Mouse (Mus musculus) regulatory T cell (primary cell): ENCODE results near the gene Gm20388.
"Not testable (repeated sequence)": the region's sequence is repeated elsewhere in the genome, so short reads cannot be mapped to it uniquely, and the experiment has no call there.

Experiments used
- in situ Hi-C: fragments of 300-600 bp; cut with MboI, MseI; formaldehyde crosslinking; loops from one replicate; pipeline ENCODE4 v1.15.1; 2025; ENCODE audit warnings: high pct_unique_total_duplicates

Gene Gm20388

DNA sequence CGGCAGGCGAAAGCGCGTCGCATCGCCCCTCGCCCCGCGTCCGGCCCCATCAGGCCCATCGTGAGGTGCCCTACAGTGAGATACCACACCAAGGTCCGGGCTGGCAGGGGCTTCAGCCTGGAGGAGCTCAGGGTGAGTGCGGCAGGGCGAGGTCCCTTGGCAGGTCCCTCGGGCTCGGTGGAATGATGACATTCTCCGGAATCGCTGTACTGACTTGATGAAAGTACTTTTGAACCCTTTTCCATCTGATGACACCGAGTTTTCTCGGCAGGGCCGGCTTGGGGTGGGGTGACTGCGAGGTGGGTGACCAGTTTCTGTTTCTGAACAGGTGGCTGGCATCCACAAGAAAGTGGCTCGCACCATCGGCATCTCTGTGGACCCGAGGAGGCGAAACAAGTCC lies 3192.2 kb downstream of the Gm20388 start:
- in situ Hi-C loops = not testable (repeated sequence)

DNA sequence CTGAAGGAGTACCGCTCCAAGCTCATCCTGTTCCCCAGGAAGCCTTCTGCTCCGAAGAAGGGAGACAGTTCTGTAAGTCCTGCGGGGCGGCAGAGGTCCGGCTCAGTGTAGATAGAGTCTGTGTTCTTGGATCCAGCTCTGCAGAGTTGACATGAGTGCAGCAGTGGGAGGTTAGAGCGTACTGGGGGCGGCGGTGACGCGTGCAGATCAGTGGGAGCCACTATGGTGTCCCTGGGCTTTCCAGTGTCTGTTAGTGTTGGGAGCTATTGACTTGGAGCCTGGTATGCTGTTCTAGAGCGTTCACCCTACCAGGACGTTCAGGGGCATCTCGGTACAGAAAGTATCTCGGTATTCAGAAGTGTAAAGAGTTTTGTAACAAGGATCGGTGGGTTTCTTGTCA lies 3192.6 kb downstream of the Gm20388 start:
- in situ Hi-C loops = no loop called here

DNA sequence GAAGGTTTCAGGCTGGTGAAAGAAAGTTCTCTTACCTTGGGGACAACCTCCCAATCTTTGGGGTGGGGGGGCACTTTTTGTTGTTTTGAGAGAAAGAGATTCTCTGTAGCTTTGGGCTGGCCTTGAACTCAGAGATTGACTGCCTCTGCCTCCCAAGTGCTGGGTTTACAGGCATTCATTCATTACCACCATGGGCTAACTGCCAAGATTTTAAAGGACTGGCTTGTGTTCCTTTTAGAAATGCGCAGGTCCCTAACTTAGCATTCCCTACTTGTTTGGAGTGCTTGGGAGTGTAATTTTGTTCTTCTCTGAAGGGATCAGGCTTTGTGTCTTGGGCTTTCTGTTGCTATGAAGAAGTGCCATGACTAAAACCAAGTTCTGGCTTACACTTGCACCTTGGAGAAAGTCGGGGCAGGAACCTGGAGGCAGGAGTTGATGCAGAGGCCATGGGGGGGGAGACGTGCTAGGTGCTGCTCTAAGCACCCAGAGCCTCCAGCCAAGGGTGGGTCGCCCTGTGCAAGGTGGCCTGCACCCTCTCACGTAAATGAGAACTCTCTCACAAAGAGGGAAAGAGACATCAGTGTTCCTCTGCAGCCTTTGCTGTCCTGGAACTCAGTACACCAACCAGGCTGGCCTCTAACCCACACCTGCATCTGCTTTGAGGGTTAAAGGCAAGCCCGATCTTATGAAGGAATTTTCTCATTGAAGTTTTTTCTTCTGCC lies 3193.6 kb downstream of the Gm20388 start:
- in situ Hi-C loops = no loop called here

DNA sequence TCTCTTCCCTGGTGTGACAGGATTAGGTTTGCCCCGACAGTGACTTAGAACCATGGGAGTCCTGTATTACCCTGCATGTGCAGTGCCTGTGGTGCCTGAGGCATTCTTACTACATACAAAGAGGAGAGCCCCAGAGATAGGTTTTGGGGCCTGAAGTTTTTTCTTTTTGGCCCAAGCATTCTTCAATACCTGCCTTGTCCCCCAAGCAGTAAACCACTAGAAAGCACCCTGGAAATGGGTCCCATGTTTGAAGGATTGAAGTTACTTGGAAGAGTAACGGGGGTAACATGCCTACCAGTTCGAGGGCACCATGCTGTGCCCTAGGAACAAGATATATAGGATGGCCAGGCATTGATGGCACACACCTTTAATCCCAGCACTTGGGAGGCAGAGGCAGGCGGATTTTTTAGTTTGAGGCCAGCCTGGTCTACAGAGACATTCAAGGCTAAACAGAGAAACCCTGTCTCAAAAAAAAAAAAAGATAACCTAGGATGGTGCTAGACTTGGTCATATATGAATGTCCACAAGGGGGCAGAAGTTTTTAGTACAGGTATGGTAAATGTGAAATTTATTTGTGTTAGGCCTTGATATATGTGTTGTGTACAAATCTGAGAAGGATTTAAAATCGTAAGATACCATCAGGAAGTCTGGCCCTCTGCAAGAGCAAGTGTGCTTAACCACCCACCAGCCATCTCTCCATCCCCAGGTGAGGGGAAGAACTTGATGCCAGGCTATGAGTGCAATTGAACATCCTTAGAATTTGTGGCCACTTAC lies 3195.1 kb downstream of the Gm20388 start:
- in situ Hi-C loops = no loop called here

DNA sequence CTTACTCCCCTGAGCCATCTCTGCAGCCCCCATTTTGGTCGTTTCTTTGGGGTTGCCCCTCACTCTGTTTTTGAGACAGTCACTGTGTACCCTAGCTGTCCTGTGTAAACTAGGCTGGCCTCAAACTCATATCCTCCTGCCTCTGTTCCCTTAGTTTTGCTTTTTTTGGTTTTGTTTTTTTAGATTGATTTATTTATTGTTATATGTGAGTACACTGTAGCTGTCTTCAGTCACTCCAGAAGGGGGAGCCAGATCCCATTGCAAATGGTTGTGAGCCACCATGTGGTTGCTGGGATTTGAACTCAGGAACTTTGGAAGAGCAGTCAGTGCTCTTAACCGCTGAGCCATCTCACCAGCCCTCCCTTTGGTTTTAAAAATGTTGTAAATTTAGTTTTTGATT lies 3195.9 kb downstream of the Gm20388 start:
- in situ Hi-C loops = no loop called here

DNA sequence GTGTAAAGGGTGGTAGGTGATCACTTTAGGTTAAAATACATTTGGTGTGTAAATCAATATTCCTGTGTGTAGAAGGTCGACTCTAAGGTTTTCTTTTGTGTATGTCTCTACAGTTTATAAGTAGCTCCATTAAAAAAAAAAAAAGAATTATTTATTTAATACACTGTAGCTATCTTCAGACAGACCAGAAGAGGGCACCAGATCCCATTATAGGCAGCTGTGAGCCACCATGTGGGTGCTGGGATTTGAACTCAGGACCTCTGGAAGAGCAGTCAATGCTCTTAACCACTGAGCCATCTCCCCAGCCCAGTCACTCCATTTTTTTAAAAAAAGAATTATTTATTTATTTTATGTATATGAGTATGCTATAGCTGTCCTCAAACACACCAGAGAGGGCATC lies 3197.4 kb downstream of the Gm20388 start:
- in situ Hi-C loops = no loop called here

DNA sequence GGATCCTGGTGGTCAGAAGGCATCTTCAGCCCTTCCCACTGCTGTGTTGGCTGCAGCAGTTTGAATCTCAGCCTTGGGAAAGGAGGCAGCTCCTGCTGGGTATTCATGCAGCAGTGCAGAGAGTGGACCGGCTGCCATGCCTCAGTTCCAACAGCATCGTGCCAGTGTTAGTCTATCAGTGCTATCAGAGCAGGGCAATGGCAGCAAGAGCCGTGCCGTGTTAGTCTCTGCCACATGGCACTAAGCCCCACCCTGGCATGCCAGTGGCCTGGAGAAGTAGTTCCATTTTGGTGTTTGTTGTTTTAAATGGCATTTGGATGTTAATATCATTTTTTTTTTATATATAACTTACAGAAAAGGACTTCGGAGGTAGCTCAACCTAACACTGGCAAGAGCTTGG lies 3198.3 kb downstream of the Gm20388 start:
- in situ Hi-C loops = no loop called here

DNA sequence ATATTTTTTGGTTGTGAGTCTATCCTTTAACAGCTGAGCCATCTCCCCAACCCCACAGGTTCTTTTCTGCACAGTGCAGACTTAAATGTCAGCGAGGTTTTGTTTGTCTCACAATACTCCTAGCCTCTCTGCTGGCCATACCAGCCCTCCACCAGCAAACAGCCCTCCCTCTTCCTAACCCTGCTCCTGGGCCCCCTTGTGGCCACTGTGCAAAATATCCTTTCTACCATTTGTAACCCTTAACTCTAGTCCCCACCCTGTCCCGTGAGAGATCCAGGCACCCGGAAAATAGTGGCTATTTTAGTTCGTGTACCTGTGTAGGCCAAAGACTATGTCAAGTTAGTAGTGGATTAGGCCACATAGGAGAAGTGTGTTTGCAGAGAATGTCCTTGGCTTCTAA lies 3200.0 kb downstream of the Gm20388 start:
- in situ Hi-C loops = no loop called here

DNA sequence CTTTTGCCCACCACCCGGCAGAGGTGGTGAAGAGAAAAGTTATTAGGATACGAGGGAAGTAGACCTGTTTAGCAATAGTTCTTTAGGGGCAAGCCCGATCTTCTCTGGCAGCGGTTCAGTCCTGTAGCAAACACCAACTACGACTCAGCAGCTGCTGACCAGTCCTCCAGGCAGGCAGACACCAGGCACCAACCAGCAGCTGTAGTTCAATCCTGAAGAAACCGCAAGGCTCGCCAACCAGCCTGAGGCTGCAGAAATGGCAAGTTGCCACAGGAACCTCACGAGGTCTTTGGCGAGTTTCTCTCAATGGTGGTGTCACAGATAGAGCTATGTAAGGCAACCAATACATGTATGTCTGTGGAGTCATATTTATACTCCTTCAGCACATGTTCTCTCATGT lies 3202.3 kb downstream of the Gm20388 start:
- in situ Hi-C loops = no loop called here

DNA sequence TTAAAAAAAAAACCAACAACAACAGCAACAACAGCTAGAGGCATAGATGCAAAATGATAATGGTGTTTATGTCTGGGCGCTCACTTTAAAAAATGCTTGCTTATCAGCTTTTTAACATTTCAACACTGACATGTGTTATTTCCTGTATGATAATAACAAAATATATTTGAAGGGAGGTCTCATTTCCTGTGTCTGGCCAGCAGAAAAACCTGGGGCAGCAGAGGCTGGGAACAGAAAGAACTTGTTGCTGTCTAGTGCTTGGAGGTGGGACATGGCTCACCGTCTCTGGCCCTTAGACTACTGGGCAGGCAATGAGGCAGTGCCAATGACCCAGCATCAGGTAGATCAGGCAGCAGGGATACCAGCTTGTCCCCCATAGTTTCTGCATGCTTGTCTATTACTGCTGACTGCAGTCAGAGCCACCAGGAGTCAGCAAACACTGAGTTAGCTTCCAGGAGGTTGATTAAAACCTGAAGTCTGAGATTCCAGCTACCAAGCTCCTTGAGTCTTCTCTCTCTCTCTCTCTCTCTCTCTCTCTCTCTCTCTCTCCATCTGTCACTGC lies 3203.3 kb downstream of the Gm20388 start:
- in situ Hi-C loops = no loop called here

DNA sequence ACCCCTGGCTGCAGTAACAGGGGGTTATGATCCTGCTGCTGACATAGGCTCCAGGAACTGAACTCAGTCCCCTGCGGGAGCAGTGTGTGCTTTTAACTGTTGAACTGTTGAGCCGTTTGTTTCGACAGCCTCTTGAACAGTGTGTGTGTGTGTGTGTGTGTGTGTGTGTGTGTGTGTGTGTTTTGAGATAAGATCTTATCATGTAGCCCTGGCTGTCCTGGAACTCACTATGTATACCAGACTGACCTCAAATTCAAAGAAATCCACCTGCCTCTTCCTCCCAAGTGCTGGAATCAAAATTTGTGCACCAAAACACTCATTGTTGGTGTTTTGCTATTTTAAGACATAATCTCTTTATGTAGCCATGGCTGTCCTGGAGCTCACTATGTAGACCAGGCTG lies 3204.0 kb downstream of the Gm20388 start:
- in situ Hi-C loops = no loop called here

DNA sequence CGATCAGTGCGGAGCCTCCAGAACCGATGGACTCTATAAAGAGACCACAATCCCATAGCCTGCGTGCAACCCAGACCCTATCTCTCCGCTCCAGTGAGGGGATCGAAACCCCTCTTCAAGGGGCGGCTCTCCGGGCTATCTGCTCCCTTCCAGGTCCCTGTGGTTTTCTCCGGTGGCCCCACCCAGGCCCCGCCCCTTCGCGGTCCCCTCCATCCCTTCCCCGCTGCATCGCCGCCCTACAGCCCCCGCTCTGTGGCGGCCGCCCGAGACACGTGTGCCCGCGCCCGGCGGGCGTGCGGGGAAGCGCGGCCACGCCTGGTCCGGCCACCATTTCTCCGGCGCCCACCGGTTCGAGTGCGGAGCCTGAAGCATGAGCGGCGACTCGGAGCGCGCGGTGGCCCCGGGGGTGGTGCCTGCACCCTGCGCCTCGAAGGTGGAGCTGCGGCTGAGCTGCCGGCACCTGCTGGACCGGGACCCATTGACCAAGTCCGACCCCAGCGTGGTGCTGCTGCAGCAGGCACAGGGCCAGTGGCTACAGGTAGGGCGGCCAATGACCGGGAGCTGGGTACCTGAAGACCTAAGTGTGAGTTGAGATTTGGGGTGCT lies 3206.6 kb downstream of the Gm20388 start, which contains the start of gene Cpne7:
Cpne7 (plus strand) TSS at position 248 of the 605 bp plus-strand sequence.
- in situ Hi-C loops = no loop called here

DNA sequence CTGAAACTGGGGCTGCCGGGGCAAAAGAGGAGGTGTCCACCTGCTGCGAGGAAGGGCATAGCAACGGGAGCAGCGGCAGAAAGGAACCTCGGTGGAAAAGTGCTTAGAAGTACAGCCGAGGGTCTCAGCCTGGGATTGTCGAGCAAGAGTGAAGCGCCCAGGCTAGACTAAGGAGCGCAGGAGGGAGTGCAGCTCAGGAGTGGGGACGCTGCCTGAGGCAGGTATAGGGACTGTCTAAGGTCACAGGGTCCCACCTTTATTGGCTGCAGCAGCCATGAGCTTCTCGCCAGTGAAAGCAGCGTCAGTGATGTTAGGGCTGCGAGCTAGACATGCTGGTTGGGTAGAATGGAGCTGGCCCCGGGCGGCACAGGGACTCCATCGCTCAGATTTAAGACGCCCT lies 3207.1 kb downstream of the Gm20388 start:
- in situ Hi-C loops = no loop called here

DNA sequence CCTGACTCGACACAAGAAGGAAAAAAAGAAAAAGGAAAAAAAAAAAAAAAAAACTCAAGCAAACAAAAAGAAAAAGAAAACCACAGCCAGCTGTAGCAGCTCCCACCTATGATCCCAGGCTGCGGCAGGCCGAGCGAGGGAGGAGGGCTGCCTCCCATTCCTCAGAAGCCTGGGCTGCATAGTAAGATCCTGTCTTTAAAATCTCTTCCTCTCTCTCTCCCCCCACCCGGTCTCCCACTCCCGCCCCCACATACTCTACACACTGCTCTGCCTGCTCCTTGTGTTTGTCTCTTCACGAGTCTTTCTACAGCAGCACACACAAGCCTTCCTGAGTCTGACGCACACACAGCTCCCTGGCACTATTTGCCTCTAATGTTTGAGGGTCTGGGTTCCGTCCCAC lies 3211.4 kb downstream of the Gm20388 start:
- in situ Hi-C loops = no loop called here

DNA sequence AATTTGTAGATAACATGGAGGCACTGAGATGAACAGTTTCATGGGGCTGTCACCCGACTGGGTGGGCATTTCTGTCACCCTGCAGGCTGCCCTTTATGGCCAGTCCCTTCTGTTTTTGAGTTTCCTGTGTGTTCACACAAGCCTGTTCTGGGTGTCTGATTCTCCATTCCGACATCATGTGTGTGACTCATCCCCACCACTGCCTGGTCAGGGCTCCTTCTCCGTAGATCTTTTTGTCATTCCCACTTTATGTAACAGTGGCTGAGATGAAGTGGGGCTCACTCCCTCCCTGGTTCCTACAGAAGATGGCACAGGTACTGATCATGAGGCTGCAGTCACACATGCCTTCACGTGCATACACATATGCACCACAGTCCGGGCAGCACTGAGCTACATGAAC lies 3212.0 kb downstream of the Gm20388 start:
- in situ Hi-C loops = no loop called here

DNA sequence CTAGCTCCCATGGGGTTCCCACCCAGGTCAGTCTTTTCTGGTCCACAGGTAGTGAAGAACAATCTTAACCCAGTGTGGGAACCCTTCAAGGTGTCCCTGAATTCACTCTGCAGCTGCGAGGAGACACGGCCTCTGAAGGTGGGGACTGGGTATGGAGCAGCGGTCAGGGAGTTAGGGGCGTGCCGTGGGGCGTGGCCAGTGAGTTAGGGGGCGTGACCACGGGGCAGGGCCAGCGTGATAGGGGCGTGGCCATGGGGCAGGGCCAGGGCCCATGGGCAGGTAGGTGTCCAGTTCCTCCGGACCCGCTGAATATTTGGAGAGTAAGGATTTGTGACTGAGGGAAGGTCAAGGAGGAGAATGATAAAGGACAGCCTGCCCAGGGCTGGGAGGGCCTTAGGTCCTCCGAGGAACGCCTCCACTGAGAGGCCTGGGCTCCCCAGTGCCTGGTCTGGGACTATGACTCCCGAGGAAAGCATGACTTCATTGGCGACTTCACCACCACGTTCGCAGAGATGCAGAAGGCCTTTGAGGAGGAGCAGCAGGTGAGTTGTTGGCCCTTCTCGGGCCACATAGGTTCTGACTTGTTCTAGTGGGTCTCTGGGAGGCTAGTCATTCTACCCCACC lies 3215.7 kb downstream of the Gm20388 start:
- in situ Hi-C loops = no loop called here

DNA sequence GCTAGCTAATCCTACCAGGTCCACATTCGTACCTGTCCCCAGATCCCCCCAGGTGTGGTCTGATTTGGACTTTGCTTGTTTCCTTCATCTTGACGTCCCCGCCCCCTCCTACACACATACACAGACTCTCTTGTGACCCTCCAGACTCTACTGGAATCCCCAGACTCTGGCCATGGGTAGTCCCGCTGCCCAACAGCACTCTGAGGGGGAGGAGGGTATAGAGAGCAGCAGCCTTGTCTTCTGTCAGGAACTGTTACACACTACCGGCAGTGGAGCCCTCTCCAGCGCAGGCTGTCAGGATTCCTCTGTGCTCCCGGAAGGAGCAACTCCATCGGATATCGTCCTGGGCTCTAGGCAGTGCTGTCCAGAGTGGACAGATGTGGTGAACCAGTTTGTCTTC lies 3220.4 kb downstream of the Gm20388 start:
- in situ Hi-C loops = no loop called here

DNA sequence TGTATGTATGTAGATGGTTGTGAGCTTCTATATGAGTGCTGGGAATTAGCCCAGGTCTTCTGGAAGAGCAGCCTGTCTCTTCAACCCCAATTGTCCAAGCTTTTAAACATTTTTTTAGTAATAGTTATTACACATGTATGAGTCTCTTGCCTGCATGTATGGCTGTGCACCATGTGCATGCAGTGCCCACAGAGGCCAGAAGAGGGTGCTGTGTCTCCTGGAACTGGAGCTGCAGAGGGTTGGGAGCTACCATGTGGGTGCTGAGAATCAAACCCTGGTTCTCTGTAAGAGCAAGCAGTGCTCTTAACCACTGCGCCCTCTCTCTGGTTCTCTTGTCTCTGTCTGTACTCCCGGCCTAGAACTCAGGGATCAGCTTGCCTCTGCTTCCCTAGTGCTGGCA lies 3222.3 kb downstream of the Gm20388 start:
- in situ Hi-C loops = no loop called here

DNA sequence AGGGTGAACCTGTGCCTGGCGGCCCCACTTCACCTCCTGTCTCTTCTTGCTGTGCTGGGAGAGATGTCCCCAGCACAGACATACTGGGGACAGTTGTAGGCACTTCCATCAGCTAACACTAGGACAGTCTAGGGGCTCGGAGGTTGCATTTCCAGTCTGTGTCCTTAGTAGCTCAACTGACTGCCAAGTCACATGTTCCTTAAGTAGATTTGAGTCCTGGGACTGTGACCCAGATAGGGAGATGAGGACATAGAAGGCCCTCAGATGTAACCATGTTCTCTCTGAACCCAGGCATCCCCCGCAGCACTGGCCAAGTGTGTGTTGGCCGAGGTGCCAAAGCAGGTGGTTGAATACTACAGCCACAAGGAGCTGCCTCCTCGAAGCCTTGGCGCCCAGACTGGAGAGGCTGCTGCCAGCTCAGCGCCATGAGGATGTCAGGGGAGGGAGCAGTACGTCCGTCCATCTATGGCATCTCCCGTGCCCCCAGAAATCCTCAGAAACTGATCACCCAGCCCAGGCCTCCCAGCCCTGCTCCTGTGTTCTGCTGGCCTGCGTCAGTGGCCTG lies 3223.6 kb downstream of the Gm20388 start:
- in situ Hi-C loops = no loop called here

DNA sequence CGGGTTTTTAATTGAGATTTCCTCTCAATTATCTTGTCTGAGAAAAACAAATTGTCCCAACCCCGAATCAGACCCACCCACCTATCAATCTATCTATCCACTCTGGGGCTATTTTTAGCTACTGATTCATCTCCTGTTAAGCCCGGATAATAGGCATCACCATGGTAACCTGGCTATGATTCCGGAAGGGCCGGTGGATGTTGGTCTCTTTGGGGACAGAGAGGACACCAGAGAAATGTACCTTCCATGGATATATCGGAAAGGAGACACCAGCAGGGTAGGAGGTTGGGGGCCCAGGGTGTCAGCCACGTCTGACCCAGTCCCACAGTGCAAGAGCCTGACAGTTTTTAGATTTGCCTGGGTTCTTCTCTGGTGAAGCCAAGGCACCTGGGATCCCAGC lies 3224.8 kb downstream of the Gm20388 start:
- in situ Hi-C loops = no loop called here

DNA sequence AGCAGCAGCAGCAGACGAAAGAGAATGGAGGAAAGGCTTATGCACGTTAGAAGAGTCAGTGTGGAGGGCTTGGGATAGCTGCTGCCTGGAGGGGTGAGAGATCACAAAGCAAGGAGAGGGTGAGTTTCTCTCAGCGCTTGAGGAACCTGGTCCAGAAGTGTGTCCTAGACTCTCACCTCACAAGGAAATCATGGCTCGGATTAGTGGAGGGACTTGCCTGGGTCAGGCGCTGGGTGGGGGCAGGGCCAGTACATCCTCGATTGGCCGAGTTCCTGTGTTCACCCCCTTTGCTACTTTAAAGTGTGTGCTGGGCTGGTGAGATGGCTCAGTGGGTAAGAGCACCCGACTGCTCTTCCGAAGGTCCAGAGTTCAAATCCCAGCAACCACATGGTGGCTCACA lies 3225.2 kb downstream of the Gm20388 start:
- in situ Hi-C loops = no loop called here

DNA sequence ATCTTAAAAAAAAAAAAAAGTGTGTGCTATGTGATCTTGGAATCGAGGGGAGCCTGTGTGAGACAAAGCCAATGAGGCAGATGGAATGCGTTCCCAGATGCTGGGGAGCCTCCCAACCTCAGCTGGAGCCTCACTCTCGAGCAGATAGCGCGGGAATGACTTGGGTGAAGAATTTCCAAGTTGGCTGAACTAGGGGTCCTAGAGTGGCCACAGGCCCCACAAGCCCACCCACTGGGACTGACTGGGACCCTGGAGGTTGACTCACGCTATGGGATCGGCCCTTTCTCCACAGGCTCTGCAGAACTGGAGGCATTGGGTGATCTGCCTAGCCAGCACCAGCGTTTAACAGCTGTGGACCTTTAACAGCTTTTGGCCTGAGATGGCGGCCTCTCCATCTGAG lies 3225.6 kb downstream of the Gm20388 start:
- in situ Hi-C loops = no loop called here
